Mouse (Mus musculus) heart, postnatal 0 days (tissue): ENCODE measurements at regions not wholly inside any gene's neighbourhood (a gene's known extent, or its start where the extent isn't known, plus 50 kb on each side); places are given as distances from the start of the nearest gene placed in this dataset.

ENCODE experiments used
- ATAC-seq: fragments of 200-750 bp; cut with Nextera tagmentation; 2 replicates; pipeline ENCODE4 v1.8.0; 2017; ENCODE audit warnings: low read depth, moderate number of reproducible peaks, moderate library complexity; ENCODE audit not compliant: insufficient read depth
- DNase-seq: peaks from one replicate; pipeline ENCODE4 v3.0.0-alpha.2; 2016; ENCODE audit warnings: low spot score
- H3K27ac ChIP-seq: fragments of 300-500 bp; sonication (generic); 2 replicates; pipeline ENCODE4 v1.5.1; 2014; ENCODE audit warnings: low read depth, mild to moderate bottlenecking
- H3K27me3 ChIP-seq: fragments of 300-500 bp; sonication (generic); 2 replicates; pipeline ENCODE4 v1.6.1; 2014; ENCODE audit warnings: low read length, mixed read lengths; ENCODE audit not compliant: control insufficient read depth, insufficient read depth
- H3K36me3 ChIP-seq: fragments of 300-500 bp; sonication (generic); replicated peaks from 2 replicates; pipeline ENCODE4 v1.6.1; 2014; ENCODE audit warnings: low read length, mixed read lengths; ENCODE audit not compliant: control insufficient read depth, insufficient read depth
- H3K4me1 ChIP-seq: fragments of 300-500 bp; sonication (generic); 2 replicates; pipeline ENCODE4 v1.6.1; 2014; ENCODE audit warnings: antibody characterized with exemption; ENCODE audit not compliant: control insufficient read depth, insufficient read depth
- H3K4me2 ChIP-seq: fragments of 300-500 bp; sonication (generic); 2 replicates; pipeline ENCODE4 v1.6.1; 2014; ENCODE audit warnings: low read depth, mild to moderate bottlenecking, low read length, moderate library complexity
- H3K4me3 ChIP-seq: fragments of 300-500 bp; sonication (generic); 2 replicates; pipeline ENCODE4 v1.5.1; 2014; ENCODE audit warnings: low read depth, low read length
- H3K9ac ChIP-seq: fragments of 300-500 bp; sonication (generic); replicated peaks from 2 replicates; pipeline ENCODE4 v1.6.1; 2014; ENCODE audit warnings: low read depth, low read length, mixed read lengths
- H3K9me3 ChIP-seq: fragments of 300-500 bp; sonication (generic); replicated peaks from 2 replicates; pipeline ENCODE4 v1.6.1; 2016; ENCODE audit warnings: low read length; ENCODE audit not compliant: control insufficient read depth
- CTCF ChIP-seq: IDR thresholded peaks from 2 replicates; pipeline ENCODE4 v1.5.1; 2016; ENCODE audit warnings: antibody characterized with exemption, control low read depth, low read depth
- EP300 ChIP-seq: IDR thresholded peaks from 2 replicates; pipeline ENCODE4 v1.6.1; 2016; ENCODE audit warnings: antibody characterized with exemption, low read depth
- WGBS: fragments of 180-500 bp; shearing (Covaris S2); extraction: QIAGEN DNeasy Blood & Tissue Kit; methylation state at CpG from one replicate; pipeline ENCODE4 v1.1.7; 2014; 5-methylcytosine and 5-hydroxymethylcytosine counted together

- ATAC-seq (no peak), DNase-seq (no peak)
- H3K9me3 ChIP-seq = no peaks in the 10 kb centered on the region
- no peak overlapping the region for H3K4me3 ChIP-seq
- H3K4me1 ChIP-seq = no peaks in the 10 kb centered on the region
- no peak overlapping the region for H3K9ac ChIP-seq
- WGBS = 91% methylated on average over 6 of the region's 6 CpGs
- no peak for TF ChIP-seq CTCF
- H3K36me3 ChIP-seq = no peaks in the 10 kb centered on the region
- no peak overlapping the region for H3K4me2 ChIP-seq
- H3K27me3 ChIP-seq = no peaks in the 10 kb centered on the region
- no peak overlapping the region for H3K27ac ChIP-seq
Observed at GRCm38 (mm10) chr12:25436220-25436911, 339.4 kb upstream of the Id2 start.

- Histone ChIP-seq H3K9me3 (no peaks in the 10 kb centered on the region), H3K4me2 (no peak overlapping the region), H3K27me3 (no peaks in the 10 kb centered on the region), H3K9ac (no peak overlapping the region), H3K36me3 (no peaks in the 10 kb centered on the region), H3K27ac (no peak overlapping the region), H3K4me1 (no peaks in the 10 kb centered on the region), H3K4me3 (no peak overlapping the region)
- WGBS = 78% methylated on average over 6 of the region's 6 CpGs
- TF ChIP-seq EP300 (no peak), CTCF (no peak)
- DNase-seq (no peak), ATAC-seq (0 out of 2 replicates have a peak, but pooled peaks have one; percentile 30)
Observed at GRCm38 (mm10) chr12:25432796-25433195, 335.9 kb upstream of the Id2 start.

- Histone ChIP-seq H3K9me3 (no peaks in the 10 kb centered on the region), H3K27ac (no peak overlapping the region), H3K4me1 (no peaks in the 10 kb centered on the region), H3K4me2 (no peak overlapping the region), H3K27me3 (no peaks in the 10 kb centered on the region), H3K36me3 (no peaks in the 10 kb centered on the region), H3K9ac (no peak overlapping the region), H3K4me3 (no peak overlapping the region)
- TF ChIP-seq EP300 = no peak
- no peak for TF ChIP-seq CTCF
- WGBS = 83% methylated on average over 4 of the region's 4 CpGs
- no peak for ATAC-seq
- no peak for DNase-seq
Observed at GRCm38 (mm10) chr12:25430911-25431310, 334.0 kb upstream of the Id2 start.

DNA sequence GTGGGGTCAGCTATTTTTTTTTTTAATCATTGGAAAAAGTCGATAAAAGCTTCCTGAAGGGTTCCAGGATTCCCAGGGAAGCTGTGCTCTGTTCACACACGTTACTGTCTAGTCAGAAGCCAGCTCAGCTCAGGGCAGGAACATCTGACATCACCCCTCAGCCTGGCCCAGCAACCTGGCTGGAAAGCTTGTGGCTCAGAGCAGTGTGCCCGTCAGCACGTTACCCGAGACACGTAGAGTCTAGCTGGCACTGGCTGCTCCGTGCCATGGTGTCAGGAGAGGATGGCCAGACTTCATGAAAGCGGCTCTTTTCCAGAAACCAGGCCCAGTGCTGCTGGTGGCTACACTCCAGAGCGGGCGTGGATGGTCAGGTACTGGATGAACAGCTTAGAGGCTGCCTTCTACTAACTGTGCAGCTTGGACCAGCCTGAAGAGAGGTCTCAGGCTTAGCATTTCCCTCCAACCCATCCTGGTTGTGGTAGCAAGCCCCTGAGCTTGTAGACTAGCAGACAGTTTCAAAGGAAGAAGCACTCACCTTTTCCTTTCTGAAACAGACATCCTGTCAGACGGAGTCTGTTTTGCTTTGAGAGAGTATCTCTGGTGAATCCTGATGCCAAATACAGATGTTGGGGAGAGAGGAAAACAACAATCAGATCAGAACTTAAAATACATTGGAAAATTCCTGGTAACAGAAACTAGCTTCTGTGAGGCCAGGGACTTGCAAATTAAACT is 331.1 kb upstream of the Id2 start:
- DNase-seq (no peak), ATAC-seq (peak; percentile 47)
- 62% methylated on average over 11 of the region's 11 CpGs for WGBS
- no peaks in the 10 kb centered on the region for H3K27me3 ChIP-seq
- no peak for TF ChIP-seq CTCF
- TF ChIP-seq EP300 = no peak
- no peak overlapping the region for H3K27ac ChIP-seq
- H3K36me3 ChIP-seq = no peaks in the 10 kb centered on the region
- no peak overlapping the region for H3K9ac ChIP-seq
- H3K4me1 ChIP-seq = no peaks in the 10 kb centered on the region
- no peak overlapping the region for H3K4me3 ChIP-seq
- H3K9me3 ChIP-seq = no peaks in the 10 kb centered on the region
- H3K4me2 ChIP-seq = no peak overlapping the region

GRCm38 (mm10) chr12:25417336-25417735 is 320.4 kb upstream of the Id2 start:
- H3K9me3 ChIP-seq = no peaks in the 10 kb centered on the region
- H3K36me3 ChIP-seq = no peaks in the 10 kb centered on the region
- ATAC-seq (no peak), DNase-seq (no peak)
- H3K27me3 ChIP-seq = no peaks in the 10 kb centered on the region
- H3K4me2 ChIP-seq = no peak overlapping the region
- no peak overlapping the region for H3K27ac ChIP-seq
- no peak overlapping the region for H3K4me3 ChIP-seq
- no peaks in the 10 kb centered on the region for H3K4me1 ChIP-seq
- 83% methylated on average over 4 of the region's 4 CpGs for WGBS
- H3K9ac ChIP-seq = no peak overlapping the region
- TF ChIP-seq EP300 = no peak
